8 mouse cellular contexts compared by ENCODE assay signal in the genomic region with DNA sequence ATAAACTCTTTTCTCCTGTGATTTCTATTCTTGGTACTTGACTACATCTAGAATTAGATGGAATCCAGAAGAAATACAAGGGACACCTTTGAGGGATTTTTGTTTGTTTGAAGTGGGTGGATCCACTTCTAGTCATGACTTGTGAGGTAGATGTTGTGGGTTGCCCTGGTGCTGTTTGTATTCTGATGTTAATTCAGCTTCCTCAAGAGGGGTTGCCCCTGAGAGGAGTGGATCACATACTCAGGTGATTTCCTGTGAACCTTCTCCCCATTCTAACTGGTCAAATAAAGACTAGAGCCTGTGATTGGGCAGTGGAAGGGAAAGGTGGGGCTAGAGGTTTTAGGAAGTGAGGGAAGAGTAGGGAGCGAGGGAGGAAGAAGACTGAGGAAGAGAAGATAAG. TPM values are rescaled to one million over a fixed set of nuclear protein-coding genes. Genes with fewer than 3 reads are reported as not detected.
DNase-seq lines count a peak whose midpoint lies in the region; ATAC-seq and TF ChIP-seq lines count a peak whose summit lies in the region.

No protein-coding gene starts in this region.

- H3K4me3 ChIP-seq in lung, embryonic 14.5 days (ENCODE audit: low read depth, low read length), result peak overlapping the region; percentile 55
- H3K4me3 ChIP-seq in lung, adult 2 months (replicated peaks; ENCODE audit: extremely low read depth, low read depth, low read length), result no peak overlapping the region
- peak overlapping the region; percentile 62; the same call in 1 of the 2 replicates for H3K4me3 ChIP-seq in embryonic facial prominence, embryonic 11.5 days (ENCODE audit: low read depth, low read length)
- peak overlapping the region; percentile 63 for H3K4me3 ChIP-seq in limb, embryonic 10.5 days

- H3K9me3 ChIP-seq in lung, embryonic 14.5 days (ENCODE audit: low read depth, low read length), result no peaks in the 10 kb centered on the region
- H3K9me3 ChIP-seq in embryonic facial prominence, embryonic 11.5 days (replicated peaks; ENCODE audit: control insufficient read depth, low read length), result no peaks in the 10 kb centered on the region
- H3K9me3 ChIP-seq in limb, embryonic 10.5 days (replicated peaks), result no peaks in the 10 kb centered on the region

- H3K27ac ChIP-seq in lung, embryonic 14.5 days (ENCODE audit: low read depth), result peak overlapping the region; percentile 92
- no peak overlapping the region for H3K27ac ChIP-seq in embryonic facial prominence, embryonic 11.5 days (replicated peaks; ENCODE audit: low read depth, low read length)
- H3K27ac ChIP-seq in limb, embryonic 10.5 days, result 0 out of 2 replicates have a peak overlapping the region, but pooled peaks have one; percentile 90

- no peaks in the 10 kb centered on the region for H3K27me3 ChIP-seq in lung, embryonic 14.5 days (ENCODE audit: insufficient read depth, low read length)
- no peaks in the 10 kb centered on the region for H3K27me3 ChIP-seq in embryonic facial prominence, embryonic 11.5 days (ENCODE audit: control insufficient read depth, insufficient read depth, low read length)
- no peaks in the 10 kb centered on the region for H3K27me3 ChIP-seq in limb, embryonic 10.5 days (ENCODE audit: low read depth, poor library complexity, severe bottlenecking)
- H3K27me3 ChIP-seq in splenic B cell, adult 2 months (ENCODE audit: control insufficient read depth, insufficient read depth, low read length, poor library complexity, severe bottlenecking), result no peaks in the 10 kb centered on the region

- peak overlapping the region; percentile 68 for H3K4me2 ChIP-seq in lung, embryonic 14.5 days
- H3K4me2 ChIP-seq in embryonic facial prominence, embryonic 11.5 days (ENCODE audit: low read depth, low read length), result no peak overlapping the region

- no peak for DNase-seq in lung, embryonic 14.5 days
- no peak for DNase-seq in lung, adult 2 months
- DNase-seq in embryonic facial prominence, embryonic 11.5 days (ENCODE audit: low spot score), result no peak
- DNase-seq in limb, embryonic 10.5 days (ENCODE audit: low spot score), result no peak
- peak; percentile 53 for DNase-seq in splenic B cell, adult 2 months (ENCODE audit: low read depth, low spot score)
- no peak for DNase-seq in left cerebral cortex, postnatal 25 days (ENCODE audit: low spot score in 2 of 2)
- no peak for DNase-seq in urinary bladder, postnatal 4 days (ENCODE audit: low spot score in 2 of 2)
- DNase-seq in left cerebral cortex, adult 11 months (ENCODE audit: low spot score), result no peak

- H3K4me1 ChIP-seq in lung, embryonic 14.5 days (ENCODE audit: insufficient read depth), result 0 out of 2 replicates have a peak, but pooled peaks cover 5% of the 10 kb centered on the region
- H3K4me1 ChIP-seq in lung, adult 2 months (ENCODE audit: control insufficient read depth, insufficient read depth, low read length), result no peaks in the 10 kb centered on the region; the same call in 1 of the 2 replicates
- H3K4me1 ChIP-seq in embryonic facial prominence, embryonic 11.5 days (ENCODE audit: control insufficient read depth, insufficient read depth, low read length), result no peaks in the 10 kb centered on the region
- H3K4me1 ChIP-seq in limb, embryonic 10.5 days, result peaks cover 3% of the 10 kb centered on the region

- no peak for ATAC-seq in lung, embryonic 14.5 days (ENCODE audit: insufficient read depth)
- ATAC-seq in embryonic facial prominence, embryonic 11.5 days (replicated peaks; ENCODE audit: insufficient number of reproducible peaks, low FRiP score, low TSS enrichment, low read depth), result no peak

- TF ChIP-seq POLR2A in lung, adult 2 months (IDR thresholded peaks at IDR 0.05; ENCODE audit: borderline replicate concordance, extremely low read depth, low read depth, low read length), result no peak

- 69% methylated on average over 1 of the region's 1 CpGs for WGBS in lung, embryonic 14.5 days
- WGBS in lung, adult 2 months, result 58% methylated on average over 1 of the region's 1 CpGs
- 74% methylated on average over 1 of the region's 1 CpGs for WGBS in embryonic facial prominence, embryonic 11.5 days
- WGBS in limb, embryonic 10.5 days, result 74% methylated on average over 1 of the region's 1 CpGs

- no peak for TF ChIP-seq CTCF in lung, embryonic 14.5 days (IDR thresholded peaks at IDR 0.05; ENCODE audit: low read depth)
- no peak for TF ChIP-seq CTCF in lung, adult 2 months (IDR thresholded peaks at IDR 0.05; ENCODE audit: insufficient read depth, low read length)

- H3K9ac ChIP-seq in lung, embryonic 14.5 days, result peak overlapping the region; percentile 68
- H3K9ac ChIP-seq in embryonic facial prominence, embryonic 11.5 days (replicated peaks; ENCODE audit: low read length), result peak overlapping the region; percentile 74

- intact Hi-C loops in left cerebral cortex, postnatal 25 days (cut with DNase I), result loop anchor here (1.0 to 2.0 kb wide), 2 partner anchors 21 to 26 kb away; a partner anchor contains a TSS

- 0 out of 2 replicates have a peak, but pooled peaks cover 2% of the 10 kb centered on the region for H3K36me3 ChIP-seq in lung, embryonic 14.5 days (ENCODE audit: insufficient read depth)
- H3K36me3 ChIP-seq in embryonic facial prominence, embryonic 11.5 days (replicated peaks; ENCODE audit: control insufficient read depth, insufficient read depth, low read depth, low read length), result no peaks in the 10 kb centered on the region
- H3K36me3 ChIP-seq in limb, embryonic 10.5 days, result peaks cover 18% of the 10 kb centered on the region
- no peaks in the 10 kb centered on the region for H3K36me3 ChIP-seq in splenic B cell, adult 2 months (ENCODE audit: control insufficient read depth, insufficient read depth, low read length, poor library complexity, severe bottlenecking)

RNA-seq across cellular contexts. Expression of a gene that starts 15.8 kb away (rescaled TPM):
- 6.5 and 6.9 TPM in 2 replicates for polyA plus RNA-seq in lung, embryonic 14.5 days (2014; fragmentation: Nextera tagmentation; extraction: Ambion mirVana)
- polyA plus RNA-seq in lung, adult 2 months (2012; rRNA removed), result 0.10 and 0.14 TPM in 2 replicates
- polyA plus RNA-seq in embryonic facial prominence, embryonic 11.5 days (2014; fragmentation: Nextera tagmentation; extraction: Ambion mirVana), result 10.1 and 11.5 TPM in 2 replicates
- polyA plus RNA-seq in limb, embryonic 10.5 days (2016; fragmentation: Nextera tagmentation; extraction: Ambion mirVana), result 4.9 and 6.8 TPM in 2 replicates
- 1 to 10 TPM; 2.3 to 2.5 TPM for total RNA-seq in left cerebral cortex, postnatal 25 days (2021)

RNA-seq across cellular contexts. Expression of a gene that starts 21.0 kb away (rescaled TPM):
- 3.6 and 4.3 TPM in 2 replicates for polyA plus RNA-seq in lung, embryonic 14.5 days (2014; fragmentation: Nextera tagmentation; extraction: Ambion mirVana)
- polyA plus RNA-seq in lung, adult 2 months (2012; rRNA removed), result 0.22 and 0.49 TPM in 2 replicates
- polyA plus RNA-seq in embryonic facial prominence, embryonic 11.5 days (2014; fragmentation: Nextera tagmentation; extraction: Ambion mirVana), result 5.0 and 5.6 TPM in 2 replicates
- 2.4 and 4.3 TPM in 2 replicates for polyA plus RNA-seq in limb, embryonic 10.5 days (2016; fragmentation: Nextera tagmentation; extraction: Ambion mirVana)
- total RNA-seq in left cerebral cortex, postnatal 25 days (2021), result 1 to 10 TPM; 5.3 to 6.4 TPM

RNA-seq across cellular contexts. Expression of a gene that starts 26.5 kb away (rescaled TPM):
- polyA plus RNA-seq in lung, embryonic 14.5 days (2014; fragmentation: Nextera tagmentation; extraction: Ambion mirVana), result 3.4 and 3.5 TPM in 2 replicates
- 1.5 and 3.1 TPM in 2 replicates for polyA plus RNA-seq in lung, adult 2 months (2012; rRNA removed)
- polyA plus RNA-seq in embryonic facial prominence, embryonic 11.5 days (2014; fragmentation: Nextera tagmentation; extraction: Ambion mirVana), result 2.1 and 3.2 TPM in 2 replicates
- 1.8 and 2.9 TPM in 2 replicates for polyA plus RNA-seq in limb, embryonic 10.5 days (2016; fragmentation: Nextera tagmentation; extraction: Ambion mirVana)
- total RNA-seq in left cerebral cortex, postnatal 25 days (2021), result 1 to 10 TPM; 2.0 to 2.2 TPM

RNA-seq across cellular contexts. Expression of a gene that starts 34.1 kb away (rescaled TPM):
- 0.26 and 0.28 TPM in 2 replicates for polyA plus RNA-seq in lung, embryonic 14.5 days (2014; fragmentation: Nextera tagmentation; extraction: Ambion mirVana)
- 0.05 and 0.12 TPM in 2 replicates for polyA plus RNA-seq in lung, adult 2 months (2012; rRNA removed)
- polyA plus RNA-seq in embryonic facial prominence, embryonic 11.5 days (2014; fragmentation: Nextera tagmentation; extraction: Ambion mirVana), result 0.24 and 0.39 TPM in 2 replicates
- polyA plus RNA-seq in limb, embryonic 10.5 days (2016; fragmentation: Nextera tagmentation; extraction: Ambion mirVana), result 0.19 and 0.31 TPM in 2 replicates
- total RNA-seq in left cerebral cortex, postnatal 25 days (2021), result under 1 TPM; 0.30 to 0.69 TPM

RNA-seq across cellular contexts. Expression of a gene that starts 39.5 kb away (rescaled TPM):
- 2.1 and 2.6 TPM in 2 replicates for polyA plus RNA-seq in lung, embryonic 14.5 days (2014; fragmentation: Nextera tagmentation; extraction: Ambion mirVana)
- polyA plus RNA-seq in lung, adult 2 months (2012; rRNA removed), result 0.11 and 0.21 TPM in 2 replicates
- 2.7 and 3.8 TPM in 2 replicates for polyA plus RNA-seq in embryonic facial prominence, embryonic 11.5 days (2014; fragmentation: Nextera tagmentation; extraction: Ambion mirVana)
- 1.5 and 1.9 TPM in 2 replicates for polyA plus RNA-seq in limb, embryonic 10.5 days (2016; fragmentation: Nextera tagmentation; extraction: Ambion mirVana)
- 10 to 100 TPM in 1 of 2 experiments, 1 to 10 TPM in 1; 9.9 to 12.1 TPM for total RNA-seq in left cerebral cortex, postnatal 25 days (2021)
